Mouse (Mus musculus) gastrocnemius, adult 2 months (tissue): Measurements from ENCODE around the gene Tex11. TPM values are rescaled to one million over a fixed set of nuclear protein-coding genes. Genes with fewer than 3 reads are reported as not detected.
A peak's percentile ranks its signal among the peaks of the same experiment; 100 is the strongest.
"Not testable (repeated sequence)": the region's sequence is repeated elsewhere in the genome, so short reads cannot be mapped to it uniquely, and the experiment has no call there.

Source experiments
- DNase-seq: peaks from one replicate; pipeline ENCODE4 v3.0.0; 2022
- H3K27ac ChIP-seq: fragments of 200-600 bp; 2 replicates; pipeline ENCODE4 v1.8.1; 2022; ENCODE audit warnings: mild to moderate bottlenecking
- H3K4me3 ChIP-seq: fragments of 200-600 bp; 2 replicates; pipeline ENCODE4 v1.8.1; 2022; ENCODE audit warnings: mild to moderate bottlenecking, moderate library complexity
- CTCF ChIP-seq: fragments of 200-600 bp; IDR thresholded peaks from 2 replicates; pipeline ENCODE4 v1.8.1; 2022; ENCODE audit warnings: antibody characterized with exemption, mild to moderate bottlenecking, moderate library complexity
- intact Hi-C: fragments of 180-260 bp; cut with DNase I; formaldehyde crosslinking; loops from one replicate; pipeline ENCODE4 v1.15.1; 2025
- long read RNA-seq, 2 experiments: library from polyadenylated mRNA; stranded (forward); transcript quantifications; one replicate each; pipeline ENCODE4 v2.0.0; 2021
- total RNA-seq, 2 experiments: library from RNA; stranded (reverse); gene quantifications; 2 replicates each; pipeline ENCODE4 v1.2.3; 2021

The Tex11 gene
- total RNA-seq, result not detected
- long read RNA-seq, experiment 1, result 0 reads
- long read RNA-seq, experiment 2, result 0 reads

DNA sequence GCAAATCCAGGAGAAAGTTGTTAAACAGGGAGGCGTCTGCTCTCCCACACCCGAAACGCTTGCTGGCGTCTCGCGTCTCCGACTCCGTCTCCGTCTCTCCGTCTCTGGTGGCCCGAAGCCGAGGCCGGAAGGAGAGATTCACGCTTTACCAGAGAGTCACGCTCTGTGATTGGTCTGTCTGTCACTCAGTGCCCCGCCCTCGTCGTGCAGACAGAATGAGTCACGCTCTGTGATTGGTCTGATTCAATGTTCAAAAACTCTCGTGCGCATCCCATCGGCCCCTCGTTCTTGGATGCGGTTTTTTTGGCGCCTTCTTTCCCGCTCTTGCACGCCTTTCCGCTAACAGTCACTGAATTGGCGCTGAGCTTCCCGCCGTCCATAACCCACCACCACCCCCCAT is at the start of gene Tex11:
TSS of gene Tex11 (minus strand) at position 127 of the 400 bp plus-strand sequence.
- DNase-seq, result no peak
- intact Hi-C loops, result no loop called here
- Histone ChIP-seq H3K27ac (no peak within 1 kb of the TSS), H3K4me3 (no peak within 1 kb of the TSS)
- TF ChIP-seq CTCF, result no peak

GRCm38 (mm10) chrX:101085920-101086319 is 26.5 kb upstream of the Tex11 start, which contains the start of gene Slc7a3:
Slc7a3 (minus strand) TSS chrX:101086020.
- DNase-seq, result no peak
- no peak within 1 kb of the TSS for H3K27ac ChIP-seq
- intact Hi-C loops, result no loop called here
- no peak for TF ChIP-seq CTCF
- no peak within 1 kb of the TSS for H3K4me3 ChIP-seq

- H3K4me3 ChIP-seq, DNase-seq, intact Hi-C loops, H3K27ac ChIP-seq: not testable (repeated sequence)
These were observed 25.7 kb upstream of the Tex11 start for GRCm38 (mm10) chrX:101085211-101085610.

DNA sequence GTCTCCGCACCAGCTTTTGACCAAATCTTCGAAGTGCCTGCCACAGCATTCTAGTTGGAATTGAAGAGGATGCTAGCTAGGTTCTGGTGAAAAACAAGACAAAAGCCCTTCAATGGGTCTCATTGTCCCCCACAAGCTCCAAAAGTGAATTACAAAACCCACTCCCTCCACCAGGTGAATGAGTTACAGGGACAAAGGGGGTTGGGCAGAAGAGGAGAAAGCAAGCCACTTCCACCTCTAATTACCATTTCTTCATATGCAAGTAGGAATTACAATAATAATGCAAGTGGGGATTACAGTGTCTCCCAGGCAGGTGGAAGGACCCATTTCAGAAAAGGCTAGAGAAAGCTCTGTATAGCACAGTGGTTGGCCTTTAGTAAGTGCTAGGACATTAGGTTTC is 24.7 kb upstream of the Tex11 start:
- no peak overlapping the region for H3K4me3 ChIP-seq
- TF ChIP-seq CTCF, result no peak
- intact Hi-C loops, result no loop called here
- no peak for DNase-seq
- H3K27ac ChIP-seq, result no peak overlapping the region

- no peak overlapping the region for H3K27ac ChIP-seq
- no peak for DNase-seq
- no peak overlapping the region for H3K4me3 ChIP-seq
- intact Hi-C loops, result no loop called here
- TF ChIP-seq CTCF, result no peak
These were observed 5.8 kb upstream of the Tex11 start for GRCm38 (mm10) chrX:101065245-101065644.

DNA sequence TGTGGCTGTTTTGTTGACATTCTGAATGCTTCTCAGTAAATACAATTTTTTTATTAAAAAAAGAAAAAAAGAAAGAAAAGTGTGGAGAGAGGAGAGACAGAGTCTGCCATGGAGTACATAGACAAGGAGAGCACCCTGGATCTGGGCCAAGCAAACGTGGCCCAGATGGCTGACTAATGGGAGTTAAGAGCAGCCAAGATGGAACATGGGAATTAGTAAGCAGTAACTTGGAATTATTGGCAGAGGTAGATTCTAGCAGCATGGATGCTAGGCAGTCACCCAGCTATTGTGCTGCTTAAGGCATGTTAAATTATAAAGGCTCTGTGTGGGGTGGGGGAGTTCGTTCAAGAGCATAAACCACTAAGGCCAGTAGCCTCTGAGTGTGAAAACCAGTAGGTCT is 4.0 kb upstream of the Tex11 start:
- no peak for DNase-seq
- intact Hi-C loops, result no loop called here
- TF ChIP-seq CTCF, result no peak
- no peak overlapping the region for H3K4me3 ChIP-seq
- H3K27ac ChIP-seq, result no peak overlapping the region

- intact Hi-C loops, result loop anchor here (10.0 kb wide), 1 partner anchor 169 kb away; no protein-coding TSS in a partner anchor
- TF ChIP-seq CTCF, result peak; percentile 49
- H3K4me3 ChIP-seq, result no peak overlapping the region
- DNase-seq, result no peak
- H3K27ac ChIP-seq, result no peak overlapping the region
These were observed 115.8 kb downstream of the Tex11 start for GRCm38 (mm10) chrX:100943640-100944039.

- intact Hi-C loops, result no loop called here
- H3K27ac ChIP-seq, result no peak overlapping the region
- no peak for TF ChIP-seq CTCF
- DNase-seq, result no peak
- no peak overlapping the region for H3K4me3 ChIP-seq
These were observed 220.3 kb downstream of the Tex11 start for GRCm38 (mm10) chrX:100839211-100839610.

GRCm38 (mm10) chrX:100832806-100833205 is 226.7 kb downstream of the Tex11 start:
- intact Hi-C loops, result no loop called here
- TF ChIP-seq CTCF, result no peak
- Histone ChIP-seq H3K4me3 (no peak overlapping the region), H3K27ac (no peak overlapping the region)
- DNase-seq, result no peak

GRCm38 (mm10) chrX:100825557-100825956 is 233.9 kb downstream of the Tex11 start:
- no peak for DNase-seq
- intact Hi-C loops, result no loop called here
- H3K27ac ChIP-seq, result no peak overlapping the region
- H3K4me3 ChIP-seq, result no peak overlapping the region
- TF ChIP-seq CTCF, result no peak

- no peak overlapping the region for H3K27ac ChIP-seq
- DNase-seq, result no peak
- intact Hi-C loops, result no loop called here
- no peak for TF ChIP-seq CTCF
- no peak overlapping the region for H3K4me3 ChIP-seq
These were observed 238.3 kb downstream of the Tex11 start for GRCm38 (mm10) chrX:100821149-100821548.

DNA sequence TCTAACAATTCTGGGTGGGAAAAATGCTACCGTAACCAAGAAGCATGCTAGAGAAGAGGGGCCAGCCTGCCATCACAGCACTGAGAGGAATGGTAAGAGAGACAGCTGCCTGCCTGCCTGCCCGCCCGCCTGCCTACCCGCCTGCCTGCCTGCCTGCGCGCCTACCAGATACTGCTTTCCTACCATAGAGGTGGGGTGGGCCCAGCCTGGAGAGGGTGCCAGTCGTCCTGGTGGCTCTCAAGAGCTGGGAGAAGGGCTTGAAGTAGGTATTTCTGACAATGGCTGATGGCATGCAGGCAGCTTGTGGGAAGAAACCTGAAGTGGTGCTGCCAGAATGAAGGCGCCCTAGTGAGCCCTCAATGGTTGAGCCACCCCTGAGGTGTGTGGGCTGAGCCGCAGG is 240.8 kb downstream of the Tex11 start:
- H3K27ac ChIP-seq, result no peak overlapping the region
- no peak for TF ChIP-seq CTCF
- no peak overlapping the region for H3K4me3 ChIP-seq
- no peak for DNase-seq
- intact Hi-C loops, result no loop called here

- intact Hi-C loops, result no loop called here
These were observed 243.7 kb downstream of the Tex11 start for GRCm38 (mm10) chrX:100815766-100816165.

DNA sequence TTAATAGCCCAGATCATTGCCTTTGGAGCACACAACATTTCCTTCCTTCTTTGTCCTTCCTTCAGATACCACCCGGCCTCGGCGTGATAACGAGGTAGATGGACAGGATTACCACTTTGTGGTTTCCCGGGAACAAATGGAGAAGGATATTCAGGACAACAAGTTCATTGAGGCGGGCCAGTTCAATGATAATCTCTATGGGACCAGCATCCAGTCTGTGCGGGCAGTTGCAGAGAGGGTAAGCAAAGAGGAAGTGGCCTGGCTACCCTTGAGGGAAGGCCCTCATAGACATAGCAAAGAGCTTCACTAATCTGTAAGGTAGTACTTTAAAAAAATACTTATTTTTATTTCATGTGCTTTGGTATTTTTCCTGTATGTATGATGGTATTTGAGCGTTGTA is 245.3 kb downstream of the Tex11 start:
- DNase-seq, result no peak

More at GRCm38 (mm10) chrX:100815766-100816165, 243.7 kb downstream of the Tex11 start:
- Histone ChIP-seq H3K4me3 (no peak overlapping the region), H3K27ac (no peak overlapping the region)
- DNase-seq, result no peak
- no peak for TF ChIP-seq CTCF

More for the DNA sequence above, 245.3 kb downstream of the Tex11 start:
- intact Hi-C loops, result no loop called here
- TF ChIP-seq CTCF, result no peak
- Histone ChIP-seq H3K4me3 (no peak overlapping the region), H3K27ac (no peak overlapping the region)
